Mouse (Mus musculus) CD4-positive naive resting alpha-beta T cell, adult 76 days (primary cell): ENCODE results near the gene Isg15. TPM values are rescaled to one million over a fixed set of nuclear protein-coding genes. Genes with fewer than 3 reads are reported as not detected.

Experiments used
- total RNA-seq: library from RNA; stranded (reverse); gene quantifications from one replicate; pipeline ENCODE4 v1.2.4, GENCODE M21; 2023

Isg15 gene
- 10.8 TPM for total RNA-seq

GRCm38 (mm10) chr4:156200623-156201475, at the start of gene Isg15:
Gene Isg15, minus strand, starts transcription at chr4:156200818.

GRCm38 (mm10) chr4:156235808-156236533, 35.4 kb upstream of the Isg15 start, which contains the start of gene Noc2l:
Gene Noc2l, plus strand, starts transcription at chr4:156236010.

GRCm38 (mm10) chr4:156234701-156235213, 34.1 kb upstream of the Isg15 start, which contains the start of gene Plekhn1:
Gene Plekhn1, minus strand, starts transcription at chr4:156234857.

GRCm38 (mm10) chr4:156215649-156216048, 15.0 kb upstream of the Isg15 start, which contains the start of gene Perm1:
Gene Perm1, plus strand, starts transcription at chr4:156215868.

GRCm38 (mm10) chr4:156203001-156203412, 2.4 kb upstream of the Isg15 start, which contains the start of gene AW011738:
Gene AW011738, plus strand, starts transcription at chr4:156203304.

GRCm38 (mm10) chr4:156197131-156197828, 3.3 kb downstream of the Isg15 start, which contains the start of gene Agrn:
Gene Agrn, minus strand, starts transcription at chr4:156197488.

Other genes with a start within 250 kb of the Isg15 start
- 7.1 TPM for gene C1qtnf12, start 238.5 kb downstream of the Isg15 start, total RNA-seq
- gene B3galt6, start 208.2 kb downstream of the Isg15 start, total RNA-seq: 4.5 TPM
- 221 TPM for gene Sdf4, start 207.9 kb downstream of the Isg15 start, total RNA-seq
- 33.2 TPM for gene Tnfrsf4, start 187.0 kb downstream of the Isg15 start, total RNA-seq
- gene Tnfrsf18, start 174.7 kb downstream of the Isg15 start, total RNA-seq: 59.7 TPM
- not detected for gene Ttll10, start 141.4 kb downstream of the Isg15 start, total RNA-seq
- gene 9430015G10Rik, start 90.8 kb downstream of the Isg15 start, total RNA-seq: 37.9 TPM
- gene Rnf223, start 70.3 kb downstream of the Isg15 start, total RNA-seq: 0.26 TPM
- gene Agrn, start 3.3 kb downstream of the Isg15 start, total RNA-seq: 5.0 TPM
- gene AW011738, start 2.5 kb upstream of the Isg15 start, total RNA-seq: 8.2 TPM
- 0.62 TPM for gene Perm1, start 15.1 kb upstream of the Isg15 start, total RNA-seq
- gene Plekhn1, start 34.0 kb upstream of the Isg15 start, total RNA-seq: 49.1 TPM
- gene Noc2l, start 35.2 kb upstream of the Isg15 start, total RNA-seq: 96.5 TPM
- gene Samd11, start 54.8 kb upstream of the Isg15 start, total RNA-seq: 1.6 TPM
- not detected for gene Vmn2r-ps159, start 130.3 kb upstream of the Isg15 start, total RNA-seq